Mouse (Mus musculus) CD4-positive, CD25-positive, alpha-beta regulatory T cell, adult 4 months (primary cell): Measurements from ENCODE around the gene Fgf4. TPM values are rescaled to one million over a fixed set of nuclear protein-coding genes. Genes with fewer than 3 reads are reported as not detected.

Experiments
- ATAC-seq: one replicate; pipeline ENCODE4 v1.8.0; 2017
- polyA plus RNA-seq, 2 experiments: library from polyadenylated mRNA; unstranded; fragments of 100-300 nt; shearing (Covaris generic); gene quantifications; one replicate each; pipeline ENCODE4 v1.2.1; 2017

The Fgf4 gene
- under 1 TPM in 1 of 2 experiments, not detected in 1; 0.11 TPM for polyA plus RNA-seq

DNA sequence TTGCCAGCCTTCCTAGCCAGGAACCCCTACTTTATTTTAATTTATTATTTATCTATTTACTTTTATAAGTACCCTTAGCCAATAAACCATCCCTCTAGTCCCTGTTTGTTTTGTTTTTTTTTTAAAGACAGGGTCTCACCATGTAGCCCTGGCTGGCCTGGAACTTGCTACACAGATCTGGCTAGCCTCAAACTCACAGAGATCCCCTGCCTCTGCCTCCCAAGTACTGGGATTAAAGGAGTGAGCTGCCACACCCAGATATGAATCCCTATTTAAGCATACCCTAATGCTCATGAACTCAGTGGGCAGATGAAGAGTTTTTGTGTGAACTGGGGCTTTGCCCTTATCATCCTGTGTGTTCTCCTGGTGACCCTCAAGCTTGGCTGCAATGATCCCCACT is at the start of gene Fgf4:
TSS of gene Fgf4 (plus strand) at position 301 of the 400 bp plus-strand sequence.
- ATAC-seq, result no peak

DNA sequence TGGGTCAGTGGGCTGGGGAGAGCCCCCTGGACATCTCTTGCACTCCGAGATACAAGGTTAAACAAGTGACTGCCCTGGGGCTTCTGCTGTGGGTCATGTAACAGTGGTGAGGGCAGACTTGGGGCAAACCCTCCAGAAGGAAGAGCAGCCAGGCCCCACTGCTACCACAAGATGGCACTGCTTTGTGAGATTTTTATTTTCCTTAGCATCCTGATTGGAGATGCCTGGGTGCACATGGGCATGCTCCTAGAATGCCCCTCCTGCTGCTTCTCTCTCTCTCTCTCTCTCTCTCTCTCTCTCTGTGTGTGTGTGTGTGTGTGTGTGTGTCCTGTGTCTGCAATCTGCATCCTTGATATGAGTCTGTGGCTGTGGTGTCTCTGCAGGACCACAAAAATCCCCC is 48.7 kb upstream of the Fgf4 start:
- ATAC-seq, result no peak

GRCm38 (mm10) chr7:144807036-144807435 is 40.1 kb upstream of the Fgf4 start:
- ATAC-seq, result no peak

DNA sequence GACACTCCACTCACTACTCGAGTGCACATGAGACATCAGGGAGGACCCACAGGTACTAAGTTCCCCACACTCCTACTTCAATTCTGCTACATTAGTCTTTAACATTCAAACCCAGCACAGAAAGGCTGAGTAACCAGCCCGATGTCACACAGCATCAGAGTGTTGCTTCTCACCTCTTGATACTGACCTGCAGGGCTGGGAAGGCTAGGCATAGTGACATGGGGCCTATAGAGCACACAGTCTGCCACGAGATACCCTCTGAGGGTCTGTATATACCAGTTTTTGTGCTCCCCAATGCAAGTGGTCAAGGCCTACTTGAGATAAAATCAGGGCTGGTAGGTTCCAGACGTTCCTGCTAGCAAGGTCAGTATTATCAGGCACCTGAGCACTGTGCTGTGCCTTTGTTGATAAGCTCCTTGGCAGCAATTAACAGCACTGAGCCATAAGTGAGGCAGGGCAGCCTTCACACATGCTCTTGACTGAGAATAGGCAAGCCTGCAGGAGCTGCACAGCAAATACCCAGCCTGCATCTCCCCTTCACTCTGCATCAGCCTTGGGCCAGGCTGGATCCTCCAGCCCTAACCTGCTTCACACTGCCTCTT is 39.1 kb upstream of the Fgf4 start:
- ATAC-seq, result no peak

- no peak for ATAC-seq
These were observed 35.6 kb upstream of the Fgf4 start for GRCm38 (mm10) chr7:144811521-144811920.

- ATAC-seq, result no peak
These were observed 25.3 kb upstream of the Fgf4 start for GRCm38 (mm10) chr7:144821901-144822300.

DNA sequence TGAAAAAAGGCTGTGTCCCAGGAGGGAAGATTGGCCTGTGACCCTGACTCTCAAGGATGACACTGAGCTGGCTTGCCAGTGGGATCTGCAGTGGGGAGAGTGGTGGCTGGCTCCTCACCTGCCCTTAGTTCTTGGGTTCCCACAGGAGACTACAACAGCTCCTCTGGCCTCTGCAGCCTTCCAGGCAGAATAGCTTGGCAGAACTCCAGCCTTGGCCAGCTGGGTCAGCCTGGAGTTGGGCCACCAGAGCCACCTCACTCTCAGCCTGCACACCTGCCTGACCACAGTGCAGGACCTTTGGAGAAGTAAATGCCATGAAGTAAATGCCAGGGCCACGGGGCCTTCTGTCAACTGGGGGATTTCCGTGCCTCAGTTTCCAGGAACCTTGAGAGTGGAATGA is 23.2 kb upstream of the Fgf4 start:
- ATAC-seq, result no peak

DNA sequence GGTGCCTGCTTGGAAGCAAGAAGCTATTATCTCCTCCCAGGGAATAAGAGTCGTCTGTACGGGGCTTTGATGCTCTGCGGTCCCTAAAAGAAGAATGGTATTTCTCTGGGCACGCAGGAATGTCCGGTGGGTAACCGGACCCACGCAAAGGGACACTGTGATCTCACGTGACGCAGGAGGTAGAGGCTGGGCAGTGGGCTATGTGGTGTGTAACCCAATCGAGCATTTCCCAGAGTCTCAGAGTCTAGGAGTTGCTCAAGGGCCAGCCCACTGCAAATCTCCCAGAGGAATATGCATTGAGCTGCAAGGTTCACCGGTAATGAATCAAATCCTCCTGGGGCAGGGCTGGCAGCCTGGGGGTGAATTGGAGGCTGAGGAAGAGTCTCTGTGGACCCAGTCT is 18.8 kb upstream of the Fgf4 start:
- ATAC-seq, result no peak

DNA sequence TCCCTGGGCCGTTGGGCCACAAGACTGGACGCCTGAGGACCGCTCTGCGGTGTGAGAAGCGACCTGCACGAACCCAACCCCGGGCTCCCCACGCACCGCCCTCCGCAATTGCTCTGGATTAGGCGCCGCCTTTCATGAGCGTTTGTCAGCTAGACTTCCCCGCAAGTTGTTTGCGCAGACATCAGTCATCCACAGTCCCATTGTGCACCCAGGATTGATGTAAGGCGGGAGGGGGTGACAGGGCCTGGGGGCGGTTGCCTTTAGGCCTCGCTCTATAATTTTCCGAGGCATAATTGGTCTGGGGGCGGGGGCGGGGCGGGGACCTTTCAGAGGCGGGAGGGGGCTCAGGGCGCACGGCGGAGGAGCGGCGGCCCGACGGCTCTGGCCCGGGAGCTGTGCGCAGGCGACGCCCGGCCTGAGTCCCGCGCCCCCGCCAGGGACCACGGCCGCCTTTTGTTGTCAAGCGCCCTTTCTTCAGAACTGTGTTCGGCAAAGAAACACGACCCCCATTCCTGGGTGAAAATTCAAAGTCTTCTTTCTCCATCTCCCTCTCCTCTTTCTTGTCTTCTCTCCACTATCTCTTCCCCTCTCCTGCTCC is 9.2 kb upstream of the Fgf4 start, which contains the start of gene Fgf3:
TSS of gene Fgf3 (plus strand) at position 193 of the 598 bp plus-strand sequence.
- ATAC-seq, result no peak

- ATAC-seq, result no peak
These were observed 8.4 kb upstream of the Fgf4 start for GRCm38 (mm10) chr7:144838522-144839503.

DNA sequence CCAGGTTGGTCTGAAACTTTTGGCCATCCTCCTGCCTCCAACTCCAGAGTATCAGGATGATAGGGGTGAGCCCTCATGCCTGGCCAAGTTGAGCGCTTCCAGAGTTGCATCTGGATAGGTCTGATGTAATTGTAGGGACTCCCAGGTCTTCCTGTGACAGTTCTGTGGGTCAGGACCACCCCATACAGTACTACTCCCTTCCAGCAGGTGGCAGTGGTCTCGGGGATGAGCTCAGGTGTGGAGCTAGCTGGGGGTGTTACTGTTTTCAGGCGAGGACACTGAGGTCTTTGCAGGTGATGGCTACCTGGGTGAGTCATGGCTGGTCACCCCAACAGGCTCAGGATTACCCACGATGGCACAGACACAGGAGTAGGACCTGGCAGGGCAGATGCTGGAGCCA is 1.0 kb upstream of the Fgf4 start:
- no peak for ATAC-seq

DNA sequence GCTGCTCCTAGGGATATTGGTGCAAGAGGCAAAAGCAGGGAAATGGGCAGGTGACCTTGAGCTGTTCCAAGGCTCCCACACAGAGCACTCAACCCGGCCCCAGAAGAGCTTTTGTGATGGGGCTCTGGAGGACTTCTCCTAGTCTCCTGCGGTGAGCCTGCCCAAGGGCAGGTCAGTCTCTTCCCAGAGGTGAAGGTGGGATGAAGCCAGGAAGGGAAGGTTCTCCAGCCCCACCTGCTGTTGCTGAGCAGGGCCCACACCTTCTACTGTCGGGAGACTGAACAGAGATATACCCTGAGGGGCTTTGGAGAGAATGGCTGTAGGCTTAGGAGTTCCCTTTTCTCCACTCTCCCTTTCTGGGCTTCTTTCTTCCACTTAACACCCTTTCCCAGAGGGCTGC is 4.2 kb downstream of the Fgf4 start:
- no peak for ATAC-seq

DNA sequence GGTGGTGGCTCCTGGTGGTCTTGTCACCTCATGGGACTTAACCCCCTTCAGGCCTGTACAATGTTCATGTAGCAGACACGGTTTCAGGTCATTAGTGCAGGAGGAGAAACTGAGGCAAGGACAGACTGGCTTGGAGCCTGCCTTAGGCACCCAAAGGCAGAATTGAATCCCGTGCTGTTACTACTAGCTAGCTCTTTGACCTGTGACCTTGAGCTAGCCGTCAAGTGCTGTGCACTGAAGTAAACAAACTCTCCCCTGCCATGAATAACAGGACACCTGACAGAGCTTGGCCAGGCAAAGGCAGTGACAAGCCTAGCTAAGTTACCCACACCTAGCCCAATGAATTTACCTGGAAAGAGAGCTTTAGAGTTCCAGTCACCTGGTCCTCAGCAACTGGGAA is 7.8 kb downstream of the Fgf4 start:
- no peak for ATAC-seq

DNA sequence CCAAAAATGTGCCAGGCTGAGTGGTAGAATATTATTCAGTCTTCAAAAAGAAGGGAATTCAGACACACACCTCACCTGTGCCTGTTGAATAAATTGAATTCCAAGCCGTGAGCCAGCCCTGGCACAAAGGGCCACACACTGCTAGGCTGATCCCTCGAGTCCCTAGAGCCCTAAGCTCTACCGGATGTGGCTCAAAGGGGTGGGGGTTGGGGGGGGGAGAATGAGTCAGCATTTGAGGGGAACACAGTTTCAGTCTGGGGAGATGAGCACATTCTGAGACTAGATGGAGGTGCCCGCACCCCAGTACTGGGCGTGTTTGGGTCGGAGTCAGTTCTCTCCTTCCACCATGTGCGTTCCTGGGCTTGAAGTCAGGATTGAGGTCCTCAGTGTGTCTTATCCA is 10.0 kb downstream of the Fgf4 start:
- no peak for ATAC-seq

GRCm38 (mm10) chr7:144857826-144858342 is 10.7 kb downstream of the Fgf4 start:
- ATAC-seq, result no peak

- no peak for ATAC-seq
These were observed 11.5 kb downstream of the Fgf4 start for GRCm38 (mm10) chr7:144858702-144859101.

DNA sequence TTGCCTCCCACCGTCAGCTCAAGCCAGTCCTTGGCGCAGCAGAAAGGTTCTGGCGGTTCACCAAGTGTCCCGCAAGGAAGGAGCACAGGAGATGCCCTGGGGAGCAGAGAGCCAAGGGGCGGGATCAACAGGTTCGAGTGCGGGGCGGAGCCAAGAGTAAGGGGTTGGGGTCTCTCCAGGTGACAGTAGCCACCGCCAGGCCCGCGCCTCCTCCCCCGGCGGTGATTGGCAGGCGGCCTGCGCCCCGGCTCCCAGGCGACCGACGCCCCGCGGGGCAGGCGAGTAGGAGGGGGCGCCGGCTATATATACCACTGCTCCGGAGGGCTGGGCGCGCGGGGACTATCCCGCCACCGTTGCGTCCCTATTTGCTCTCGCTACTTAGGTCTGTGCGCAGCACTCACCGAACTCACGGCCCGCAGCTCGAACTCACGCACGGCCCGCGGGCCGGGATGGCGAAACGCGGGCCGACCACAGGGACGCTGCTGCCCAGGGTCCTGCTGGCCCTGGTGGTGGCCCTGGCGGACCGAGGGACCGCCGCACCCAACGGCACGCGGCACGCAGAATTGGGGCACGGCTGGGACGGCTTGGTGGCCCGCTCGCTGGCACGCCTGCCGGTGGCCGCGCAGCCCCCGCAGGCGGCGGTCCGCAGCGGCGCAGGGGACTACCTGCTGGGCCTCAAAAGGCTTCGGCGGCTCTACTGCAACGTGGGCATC is 14.0 kb downstream of the Fgf4 start:
- no peak for ATAC-seq

- no peak for ATAC-seq
These were observed 14.6 kb downstream of the Fgf4 start for GRCm38 (mm10) chr7:144861769-144862070.

- ATAC-seq, result no peak
These were observed 15.0 kb downstream of the Fgf4 start for GRCm38 (mm10) chr7:144862126-144862525.

GRCm38 (mm10) chr7:144862712-144863111 is 15.5 kb downstream of the Fgf4 start:
- ATAC-seq, result no peak

DNA sequence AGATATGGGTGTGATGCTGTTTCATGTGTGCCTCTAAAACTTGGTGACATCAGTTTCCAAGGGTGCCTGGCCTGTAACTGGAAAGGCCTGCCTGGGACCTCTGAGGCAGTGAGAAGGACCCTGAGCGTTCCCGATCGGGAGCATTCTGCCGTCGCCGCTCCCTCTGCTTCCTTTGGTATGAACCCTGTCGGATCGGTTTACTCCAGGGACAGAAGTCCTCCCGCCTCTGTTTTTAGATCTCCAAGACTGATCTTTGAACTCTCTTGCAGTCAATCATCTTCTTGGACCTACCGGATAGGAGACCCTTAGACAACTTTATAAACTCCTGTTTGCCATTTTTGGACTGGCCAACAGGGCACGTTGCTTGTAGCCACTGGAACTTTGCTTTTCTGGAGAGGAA is 16.0 kb downstream of the Fgf4 start:
- no peak for ATAC-seq

DNA sequence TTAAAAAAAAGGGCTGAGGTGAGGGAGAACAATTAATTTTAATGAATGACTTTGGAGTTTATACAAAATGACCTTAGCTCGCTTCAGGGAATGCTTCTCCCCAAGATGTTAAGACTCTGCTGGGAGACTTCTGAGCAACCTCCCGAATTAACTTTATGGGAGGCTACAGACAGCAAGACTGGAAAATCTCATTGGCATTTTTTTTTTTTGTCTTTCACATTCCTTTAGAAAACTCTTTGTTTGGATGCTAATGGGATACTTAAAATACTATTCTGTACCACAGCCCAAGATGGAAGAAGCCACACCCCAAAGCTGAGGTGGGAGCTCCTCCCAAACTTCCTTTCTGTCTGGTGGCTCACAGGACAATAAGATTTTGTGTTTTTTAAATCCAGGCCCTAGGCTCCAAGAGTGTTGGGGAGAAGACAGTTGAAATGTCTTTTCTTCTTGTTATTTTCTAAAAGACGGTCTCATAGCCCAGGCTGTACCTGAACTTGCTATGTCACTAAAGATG is 17.0 kb downstream of the Fgf4 start:
- ATAC-seq, result no peak

- ATAC-seq, result no peak
These were observed 20.0 kb downstream of the Fgf4 start for GRCm38 (mm10) chr7:144867161-144867560.
